Mouse (Mus musculus) ovary, postnatal 10 days (tissue): Measurements from ENCODE around the gene Ndufs3.
"Not testable (repeated sequence)": the region's sequence is repeated elsewhere in the genome, so short reads cannot be mapped to it uniquely, and the experiment has no call there.

Source experiments
- DNase-seq: peaks from one replicate; pipeline ENCODE4 v3.0.0; 2022; ENCODE audit warnings: low spot score

Gene Ndufs3

DNA sequence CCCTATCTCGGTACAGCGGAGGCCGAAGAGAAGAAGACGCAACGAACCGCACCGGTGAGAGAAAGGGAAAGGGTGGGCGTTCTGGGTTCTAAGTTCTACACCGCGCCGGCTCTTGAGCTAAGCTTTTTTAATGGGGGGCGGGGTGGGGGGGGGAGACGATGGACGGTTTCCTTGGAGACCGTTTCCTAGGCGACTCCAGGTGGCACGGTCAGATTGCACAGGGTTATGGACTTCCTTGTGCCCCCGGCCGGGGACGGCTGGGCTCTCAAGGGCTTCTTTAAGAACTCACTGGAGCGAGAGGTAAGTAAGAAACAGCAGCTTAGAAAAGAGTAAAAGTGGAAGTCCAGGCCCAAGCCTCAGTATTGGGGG, 213 bp upstream of the Ndufs3 start:
- no peak for DNase-seq

DNA sequence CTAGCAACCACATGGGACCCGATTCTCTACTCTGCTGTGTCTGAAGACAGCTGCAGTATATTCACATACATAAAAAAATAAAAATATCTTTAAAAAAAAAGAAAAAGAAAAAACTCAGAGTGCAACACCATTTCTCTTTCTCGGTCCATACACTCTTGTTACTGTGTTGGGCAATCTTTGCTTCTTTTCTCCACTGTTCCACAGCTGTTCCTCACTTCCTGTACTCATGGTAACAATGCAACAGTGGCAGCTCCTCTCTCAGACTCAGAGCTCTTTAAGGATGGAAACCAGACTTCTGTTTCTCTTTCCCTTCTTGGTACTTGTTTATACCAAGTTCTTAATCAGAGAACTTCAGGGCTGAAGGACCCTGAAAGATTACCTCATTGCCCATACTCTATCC, 1.2 kb downstream of the Ndufs3 start:
- DNase-seq, result no peak

- not testable (repeated sequence) for DNase-seq
These were observed 10.3 kb downstream of the Ndufs3 start for GRCm38 (mm10) chr2:90894299-90894677.

- DNase-seq, result no peak
These were observed 10.8 kb downstream of the Ndufs3 start for GRCm38 (mm10) chr2:90893673-90894298.

GRCm38 (mm10) chr2:90889550-90890548, 14.8 kb downstream of the Ndufs3 start:
- DNase-seq, result peak; percentile 22

GRCm38 (mm10) chr2:90887627-90888026, 17.0 kb downstream of the Ndufs3 start:
- no peak for DNase-seq

GRCm38 (mm10) chr2:90886436-90886835, 18.2 kb downstream of the Ndufs3 start:
- no peak for DNase-seq

DNA sequence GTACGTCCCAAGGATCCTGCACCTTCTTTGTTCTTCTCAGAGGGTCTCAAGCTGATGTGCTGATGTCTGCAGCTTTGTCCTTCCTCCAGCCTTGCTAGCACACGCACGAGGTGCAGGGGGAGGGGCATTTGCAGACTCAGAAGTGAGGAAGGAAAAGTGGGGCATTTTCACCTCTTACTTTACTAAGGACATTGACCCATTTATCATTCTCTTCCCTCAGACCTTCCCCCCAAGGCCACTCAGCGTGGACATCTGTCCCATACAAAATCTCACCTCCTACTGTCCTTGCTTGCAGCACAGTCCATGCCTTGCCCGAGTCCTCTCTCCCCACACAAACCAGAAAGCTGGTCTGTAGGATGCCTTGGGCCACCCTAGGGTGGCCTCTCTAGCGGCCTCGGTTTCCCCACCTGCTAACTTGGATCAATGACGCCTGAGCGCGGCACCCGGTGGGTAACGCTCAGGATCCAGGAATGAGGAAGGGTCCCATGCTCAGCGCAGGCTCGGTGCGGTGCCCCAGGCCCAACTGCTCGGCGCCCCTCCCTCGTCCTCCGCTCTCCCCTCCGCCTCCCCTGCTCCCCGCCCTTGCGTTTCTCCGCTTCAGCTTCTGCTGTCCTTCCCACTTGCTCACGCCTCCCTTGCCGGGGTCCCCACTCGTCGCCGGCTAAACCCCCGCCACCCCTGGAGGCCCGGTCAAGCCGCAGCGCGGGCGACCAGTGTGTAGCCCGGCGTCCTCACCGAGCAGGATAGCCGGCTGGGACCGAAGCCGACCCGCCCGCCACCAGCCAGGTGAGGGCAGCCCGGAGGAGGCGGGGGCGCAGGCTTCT, 19.2 kb downstream of the Ndufs3 start, which contains the start of gene C1qtnf4:
C1qtnf4 (plus strand) TSS at position 643 of the 824 bp plus-strand sequence.
- no peak for DNase-seq

DNA sequence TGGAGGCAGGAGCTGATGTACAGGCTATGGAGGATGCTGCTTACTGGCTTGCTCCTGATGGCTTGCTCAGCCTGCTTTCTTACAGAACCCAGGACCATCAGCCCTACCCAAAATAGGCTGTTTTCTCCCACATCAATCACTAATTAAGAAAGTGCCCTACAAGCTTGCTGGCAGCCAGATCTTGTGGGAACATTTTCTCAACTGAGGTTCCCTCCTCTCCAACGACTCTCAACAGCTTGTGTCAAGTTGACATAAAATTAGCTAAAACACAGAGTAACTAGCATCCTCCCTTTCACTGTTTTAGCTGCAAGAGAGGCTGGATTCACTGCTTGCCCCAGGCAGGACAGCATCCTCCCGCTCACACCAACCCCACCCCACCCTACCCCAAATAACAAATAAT, 22.8 kb downstream of the Ndufs3 start:
- no peak for DNase-seq

DNA sequence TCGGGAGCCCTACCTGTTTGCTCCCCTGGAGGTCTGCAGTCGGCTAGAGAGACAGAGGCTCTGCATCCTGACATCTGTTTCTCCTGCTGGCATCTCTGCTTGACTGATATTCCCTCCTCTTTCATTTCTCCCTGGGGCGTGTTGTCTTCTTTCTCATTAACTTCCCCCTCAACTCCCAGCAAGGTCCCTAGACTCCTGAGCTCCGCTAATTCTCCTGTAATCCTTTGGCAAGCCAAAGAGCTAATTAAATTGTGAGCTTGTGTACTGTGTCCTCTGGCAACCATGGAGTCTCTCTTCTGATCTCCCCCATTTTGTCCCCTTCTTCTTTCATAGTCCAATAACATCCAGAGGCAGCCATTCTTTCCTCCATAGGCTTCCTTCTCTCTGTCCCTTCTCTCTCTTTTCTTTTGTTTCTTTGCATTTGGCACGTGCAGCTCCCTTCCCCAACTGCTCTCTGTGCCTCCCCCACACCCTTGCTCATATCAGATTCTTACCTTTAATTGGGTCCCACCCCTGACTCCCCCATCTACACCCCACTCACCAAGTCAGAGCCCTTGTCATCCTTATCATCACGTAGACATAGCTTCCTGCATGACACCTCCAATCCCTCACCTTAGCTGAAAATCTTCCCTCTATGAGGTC, 24.4 kb downstream of the Ndufs3 start:
- DNase-seq, result no peak

- DNase-seq, result no peak
These were observed 25.2 kb downstream of the Ndufs3 start for GRCm38 (mm10) chr2:90879419-90879818.

DNA sequence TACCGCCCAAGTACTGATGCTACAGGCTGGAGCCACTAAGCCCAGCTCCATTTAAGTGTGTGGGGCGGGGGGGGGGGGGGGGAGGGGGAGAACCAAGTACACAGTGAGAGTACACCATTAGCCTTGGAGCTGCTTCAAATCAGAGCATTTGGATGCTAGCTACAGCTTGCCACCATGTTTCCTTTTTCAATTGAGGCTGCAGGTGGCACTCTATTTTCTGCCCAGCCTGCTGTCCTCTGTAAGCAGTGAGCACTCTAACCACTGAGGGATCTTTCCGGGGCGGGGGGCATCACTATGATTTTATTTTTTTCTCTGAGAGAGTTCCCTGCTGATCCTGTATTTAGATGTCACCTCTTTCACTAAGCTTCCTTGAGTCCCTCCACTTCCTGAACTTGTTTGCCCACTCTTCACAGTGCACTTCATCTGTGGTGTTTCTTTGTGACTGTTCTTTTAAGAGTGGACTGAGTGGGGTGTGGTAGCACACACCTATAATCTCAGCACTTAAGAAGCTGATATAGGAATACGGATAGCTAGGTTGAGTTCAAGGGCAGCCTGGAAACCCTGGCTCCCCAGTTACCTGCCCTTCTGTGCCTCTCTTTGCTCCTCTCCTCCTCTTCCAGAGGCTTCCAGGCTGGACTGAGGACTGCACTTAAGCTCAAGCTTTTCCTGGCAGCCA, 26.9 kb downstream of the Ndufs3 start:
- DNase-seq, result no peak

DNA sequence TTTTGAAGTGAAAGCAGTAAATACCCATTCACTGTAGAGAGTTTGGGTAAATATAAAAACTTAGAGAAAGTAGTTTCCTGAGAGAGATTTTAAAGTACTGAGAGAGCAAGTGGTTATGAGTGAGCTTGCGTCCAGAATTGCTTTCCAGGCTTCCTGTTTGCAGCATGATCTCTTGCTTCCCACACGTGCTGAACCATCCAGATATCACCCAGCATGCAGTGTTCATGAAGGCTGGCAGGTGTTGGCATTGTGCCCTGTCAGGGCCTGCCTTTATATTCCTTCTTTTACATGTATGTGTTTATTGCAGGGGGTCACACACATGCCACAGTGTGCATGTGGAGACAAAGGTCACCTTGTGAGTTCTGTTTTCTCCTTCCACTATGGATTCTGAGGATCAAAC, 29.4 kb downstream of the Ndufs3 start:
- no peak for DNase-seq

GRCm38 (mm10) chr2:90874025-90874424, 30.6 kb downstream of the Ndufs3 start:
- no peak for DNase-seq

GRCm38 (mm10) chr2:90871180-90871961, 33.3 kb downstream of the Ndufs3 start:
- no peak for DNase-seq

DNA sequence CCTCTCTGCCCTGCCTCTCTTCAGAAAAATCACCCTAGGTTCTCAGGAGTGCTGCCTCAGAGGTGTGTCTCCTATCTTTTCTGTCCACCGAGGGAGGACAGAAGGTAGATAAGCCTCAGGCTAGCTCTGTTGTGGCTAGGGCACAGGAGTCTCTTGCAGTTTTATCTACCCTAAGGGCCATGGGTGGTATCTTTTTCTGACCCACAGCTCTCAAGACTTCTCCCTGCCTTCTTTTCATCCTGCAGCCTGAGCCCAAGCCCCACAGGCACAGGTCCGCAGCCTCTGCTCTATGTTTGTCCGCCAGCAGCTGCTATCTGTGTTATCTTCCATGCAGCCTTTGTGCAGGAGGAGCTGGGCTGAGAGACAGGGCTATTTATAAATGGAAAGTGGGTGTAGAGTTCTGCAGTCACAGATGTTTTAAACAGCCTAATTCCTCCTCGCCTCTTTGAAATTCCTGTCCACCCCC, 34.5 kb downstream of the Ndufs3 start:
- no peak for DNase-seq

DNA sequence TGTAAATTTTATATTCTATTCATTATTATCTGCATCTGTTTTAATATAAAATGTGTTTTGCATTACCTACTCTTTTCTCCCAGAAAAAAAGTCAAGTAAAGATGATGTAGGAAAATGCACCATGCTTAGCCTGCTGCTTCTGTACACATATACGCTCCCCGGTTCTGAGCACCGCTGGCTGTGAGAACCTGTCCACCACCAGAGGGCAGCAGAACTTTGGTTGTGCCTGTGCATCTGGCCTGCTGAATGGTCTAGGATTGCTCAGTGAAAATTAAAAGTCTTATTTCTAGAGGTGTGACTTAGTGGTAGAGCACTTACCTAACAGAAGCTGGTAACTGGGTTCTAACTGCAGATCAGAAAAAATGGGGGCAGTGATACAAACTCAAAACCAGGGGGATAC, 38.1 kb downstream of the Ndufs3 start:
- peak; percentile 66 for DNase-seq

GRCm38 (mm10) chr2:90864184-90864583, 40.4 kb downstream of the Ndufs3 start:
- no peak for DNase-seq

GRCm38 (mm10) chr2:90861486-90861885, 43.1 kb downstream of the Ndufs3 start:
- no peak for DNase-seq

DNA sequence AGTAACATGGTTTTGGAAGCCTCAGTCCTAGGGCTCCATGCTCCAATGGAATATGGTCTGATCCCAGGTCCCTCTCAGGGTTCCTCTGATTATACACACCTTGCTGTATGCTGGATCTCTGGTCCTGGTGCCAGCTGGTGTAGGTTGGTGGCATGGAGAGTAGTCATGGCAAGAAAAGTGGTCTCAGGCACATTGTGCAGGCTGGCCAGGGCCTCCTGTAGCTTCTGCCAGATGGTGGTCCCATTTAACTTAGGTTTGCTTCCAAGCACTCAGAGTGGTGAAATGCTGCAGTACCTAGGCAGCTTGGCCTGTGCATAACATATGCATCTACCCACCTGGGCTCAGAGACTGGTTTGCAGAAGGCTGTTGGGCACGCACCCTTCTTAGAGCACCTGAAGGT, 54.2 kb downstream of the Ndufs3 start:
- DNase-seq, result no peak
